Mouse (Mus musculus): ENCODE data around the gene Npm1.

The Npm1 gene

GRCm38 (mm10) chr11:33162998-33163506 is at the start of gene Npm1:
TSS of gene Npm1 (minus strand) at chr11:33163206.
- DNase-seq, result peak; percentile 99 to 100

GRCm38 (mm10) chr11:33207411-33207810 is 44.4 kb upstream of the Npm1 start:
- no peak for DNase-seq

GRCm38 (mm10) chr11:33204966-33205365 is 42.0 kb upstream of the Npm1 start:
- DNase-seq, result no peak

- no peak for DNase-seq
These were observed 41.3 kb upstream of the Npm1 start for GRCm38 (mm10) chr11:33204329-33204705.

- DNase-seq, result no peak
These were observed 40.6 kb upstream of the Npm1 start, which contains the start of gene Tlx3 for GRCm38 (mm10) chr11:33203383-33204328. TSS of gene Tlx3 (minus strand) at chr11:33203589.

GRCm38 (mm10) chr11:33202972-33203371 is 40.0 kb upstream of the Npm1 start:
- DNase-seq, result no peak

- DNase-seq, result no peak
These were observed 39.3 kb upstream of the Npm1 start for GRCm38 (mm10) chr11:33202296-33202695.

GRCm38 (mm10) chr11:33201626-33202010 is 38.6 kb upstream of the Npm1 start:
- no peak for DNase-seq

GRCm38 (mm10) chr11:33200764-33201625 is 38.0 kb upstream of the Npm1 start:
- DNase-seq, result no peak

- no peak for DNase-seq
These were observed 37.1 kb upstream of the Npm1 start for GRCm38 (mm10) chr11:33199906-33200763.

GRCm38 (mm10) chr11:33199117-33199514 is 36.1 kb upstream of the Npm1 start:
- no peak for DNase-seq

GRCm38 (mm10) chr11:33198351-33199116 is 35.5 kb upstream of the Npm1 start:
- no peak for DNase-seq

GRCm38 (mm10) chr11:33197673-33198072 is 34.7 kb upstream of the Npm1 start:
- DNase-seq, result no peak

- no peak for DNase-seq
These were observed 34.1 kb upstream of the Npm1 start for GRCm38 (mm10) chr11:33197133-33197514.

- DNase-seq, result no peak
These were observed 33.6 kb upstream of the Npm1 start for GRCm38 (mm10) chr11:33196447-33197132.

- DNase-seq, result no peak
These were observed 32.8 kb upstream of the Npm1 start for GRCm38 (mm10) chr11:33195531-33196446.

- no peak for DNase-seq
These were observed 32.1 kb upstream of the Npm1 start for GRCm38 (mm10) chr11:33195061-33195460.

- DNase-seq, result no peak
These were observed 30.7 kb upstream of the Npm1 start for GRCm38 (mm10) chr11:33193695-33194094.

- DNase-seq, result no peak
These were observed 18.8 kb upstream of the Npm1 start for GRCm38 (mm10) chr11:33181804-33182203.

- DNase-seq, result no peak
These were observed 17.7 kb upstream of the Npm1 start for GRCm38 (mm10) chr11:33180701-33181116.
